Mouse (Mus musculus) olfactory bulb, adult 2 months (tissue): Measurements from ENCODE around the gene Cyp2u1.

Source experiments
- CTCF ChIP-seq: fragments of 200-500 bp; IDR thresholded peaks from 2 replicates; pipeline ENCODE4 v1.5.1; 2012; ENCODE audit warnings: low read depth, mild to moderate bottlenecking, low read length, moderate library complexity; ENCODE audit not compliant: insufficient read depth
- POLR2A ChIP-seq: fragments of 200-500 bp; IDR thresholded peaks from 2 replicates; pipeline ENCODE4 v1.6.1; 2012; ENCODE audit warnings: mild to moderate bottlenecking, low read depth, low read length, moderate library complexity; ENCODE audit not compliant: insufficient read depth

- TF ChIP-seq CTCF (no peak), POLR2A (no peak)
These were observed 51.4 kb downstream of the Cyp2u1 start for GRCm38 (mm10) chr3:131251601-131252000.
